Mouse (Mus musculus) gastrocnemius, postnatal 36 days (tissue): Measurements from ENCODE around the gene Fbxw9. TPM values are rescaled to one million over a fixed set of nuclear protein-coding genes. Genes with fewer than 3 reads are reported as not detected.

ENCODE experiments used
- microRNA-seq, 2 experiments: library from miRNA; unstranded; fragments of <30 nt; microRNA quantifications; one replicate each; pipeline ENCODE4 v1.2.0; 2021
- total RNA-seq, 2 experiments: library from RNA; stranded (reverse); gene quantifications; 2 replicates each; pipeline ENCODE4 v1.2.3; 2021

Fbxw9 gene
- total RNA-seq, 2 experiments from 2014 or later: 1.4 to 2.4 TPM

Small RNAs within 50 kb of the gene (microRNA-seq; reads per million reads assigned to microRNA genes)
- gene Gm23388: 0 reads per million in 2 experiments
- gene Mir7070: 0 reads per million in 2 experiments

Other genes with a start within 250 kb of the Fbxw9 start
- 1 to 10 TPM; 8.3 to 9.9 TPM for gene Dand5, start 237.2 kb upstream of the Fbxw9 start, total RNA-seq
- 10 to 100 TPM; 17.7 to 23.0 TPM for gene Gadd45gip1, start 228.5 kb upstream of the Fbxw9 start, total RNA-seq
- gene Rad23a, start 219.4 kb upstream of the Fbxw9 start, total RNA-seq: 100 to 1,000 TPM; 136 to 151 TPM
- 100 to 1,000 TPM; 153 to 159 TPM for gene Calr, start 213.1 kb upstream of the Fbxw9 start, total RNA-seq
- gene Farsa, start 203.1 kb upstream of the Fbxw9 start, total RNA-seq: 10 to 100 TPM; 22.1 to 26.2 TPM
- gene Syce2, start 187.9 kb upstream of the Fbxw9 start, total RNA-seq: 1 to 10 TPM in 1 of 2 experiments, under 1 TPM in 1; 0.71 to 1.4 TPM
- 10 to 100 TPM; 25.5 to 45.9 TPM for gene Gcdh, start 166.1 kb upstream of the Fbxw9 start, total RNA-seq
- gene Klf1, start 158.1 kb upstream of the Fbxw9 start, total RNA-seq: not detected
- 1 to 10 TPM; 3.7 to 5.1 TPM for gene Dnase2a, start 151.5 kb upstream of the Fbxw9 start, total RNA-seq
- not detected for gene Mast1, start 122.7 kb upstream of the Fbxw9 start, total RNA-seq
- not detected for gene Rtbdn, start 113.1 kb upstream of the Fbxw9 start, total RNA-seq
- gene Gm49661, start 90.6 kb upstream of the Fbxw9 start, total RNA-seq: not detected
- 100 to 1,000 TPM; 180 to 196 TPM for gene Prdx2, start 90.5 kb upstream of the Fbxw9 start, total RNA-seq
- 10 to 100 TPM; 23.3 to 23.8 TPM for gene Rnaseh2a, start 90.3 kb upstream of the Fbxw9 start, total RNA-seq
- 10 to 100 TPM in 1 of 2 experiments, 1 to 10 TPM in 1; 4.3 to 12.8 TPM for gene Junb, start 81.3 kb upstream of the Fbxw9 start, total RNA-seq
- gene Hook2, start 69.5 kb upstream of the Fbxw9 start, total RNA-seq: 1 to 10 TPM; 1.4 to 1.5 TPM
- not detected for gene Best2, start 45.5 kb upstream of the Fbxw9 start, total RNA-seq
- gene Asna1, start 34.8 kb upstream of the Fbxw9 start, total RNA-seq: 10 to 100 TPM; 49.7 to 50.8 TPM
- 10 to 100 TPM; 71.9 to 73.6 TPM for gene Trir, start 33.2 kb upstream of the Fbxw9 start, total RNA-seq
- 10 to 100 TPM; 29.3 to 29.7 TPM for gene Tnpo2, start 23.1 kb upstream of the Fbxw9 start, total RNA-seq
- not detected for gene Gm5741, start 7.9 kb downstream of the Fbxw9 start, total RNA-seq
- 10 to 100 TPM; 18.2 to 23.6 TPM for gene Dhps, start 11.7 kb downstream of the Fbxw9 start, total RNA-seq
- 10 to 100 TPM; 37.3 to 44.5 TPM for gene Wdr83os, start 20.7 kb downstream of the Fbxw9 start, total RNA-seq
- 10 to 100 TPM; 13.5 to 15.6 TPM for gene Wdr83, start 21.3 kb downstream of the Fbxw9 start, total RNA-seq
- gene Man2b1, start 23.2 kb downstream of the Fbxw9 start, total RNA-seq: 1 to 10 TPM; 9.0 TPM
- 1 to 10 TPM in 1 of 2 experiments, under 1 TPM in 1; 0.76 to 1.1 TPM for gene Zfp791, start 63.0 kb downstream of the Fbxw9 start, total RNA-seq
- gene Cks1brt, start 91.9 kb downstream of the Fbxw9 start, total RNA-seq: not detected
- gene Olfr371, start 165.9 kb downstream of the Fbxw9 start, total RNA-seq: not detected
- 1 to 10 TPM; 3.5 to 4.9 TPM for gene Orc6, start 239.6 kb downstream of the Fbxw9 start, total RNA-seq
- gene Vps35, start 239.7 kb downstream of the Fbxw9 start, total RNA-seq: 10 to 100 TPM; 45.3 to 52.1 TPM